Mouse (Mus musculus): Measurements from ENCODE around the gene Tspan18.

GRCm38 (mm10) chr2:93203682-93204081 lies 130.6 kb downstream of the Tspan18 start:
- TF ChIP-seq EP300 (IDR thresholded peaks at IDR 0.05; ENCODE audit: low read depth) (no peak), CTCF (IDR thresholded peaks at IDR 0.05; ENCODE audit: low read depth) (peak; percentile 58)

Measured in liver, embryonic 14.5 days (tissue).